Comparison of ENCODE assay signal across 11 mouse cellular contexts in the genomic region with DNA sequence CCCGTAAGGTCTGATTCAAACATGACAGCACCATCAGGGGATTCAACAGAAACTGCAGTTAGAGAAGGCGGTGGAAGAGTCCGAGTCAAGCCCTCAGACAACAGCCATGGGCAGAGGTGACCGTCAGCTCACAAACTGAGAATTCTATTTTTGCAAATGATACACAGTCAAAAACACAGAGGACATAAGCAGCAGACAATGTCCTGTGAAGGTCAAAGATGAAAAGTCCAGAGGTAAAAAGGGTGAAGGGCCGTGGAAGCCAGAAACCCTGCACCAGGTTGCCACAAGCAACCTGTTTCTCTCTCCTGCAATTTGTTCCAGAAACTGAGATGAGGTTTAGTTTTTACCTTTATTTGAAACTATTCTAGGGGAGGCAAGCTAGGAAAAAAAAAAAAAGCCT.
"Had no signal": no experiment of that assay in that cellular context is flagged by ENCODE, and none has a peak within 500 bp of the region (broad histone marks: within the 10 kb centered on the region; RNA-seq: fewer than 3 reads in every experiment).

No protein-coding gene starts in this region.

- H3K4me1 ChIP-seq: limb, embryonic 15.5 days; midbrain, embryonic 12.5 days had no signal

- DNase-seq: kidney, postnatal 10 days; retina, postnatal 1 day; right cerebral cortex, postnatal 4 days; spleen, adult 18-20 months; thymus, adult 18-20 months; thymus, postnatal 14 days had no signal

- H3K9ac ChIP-seq: limb, embryonic 15.5 days; liver, embryonic 14.5 days; midbrain, embryonic 12.5 days; neural tube, embryonic 13.5 days had no signal

- H3K4me2 ChIP-seq: limb, embryonic 15.5 days; midbrain, embryonic 12.5 days; neural tube, embryonic 13.5 days had no signal

- H3K27me3 ChIP-seq: limb, embryonic 15.5 days; midbrain, embryonic 12.5 days; neural tube, embryonic 13.5 days had no signal

- H3K27ac ChIP-seq: limb, embryonic 15.5 days; liver, embryonic 14.5 days; midbrain, embryonic 12.5 days; neural tube, embryonic 13.5 days had no signal

- H3K36me3 ChIP-seq: limb, embryonic 15.5 days; midbrain, embryonic 12.5 days; neural tube, embryonic 13.5 days had no signal

- H3K9me3 ChIP-seq: limb, embryonic 15.5 days; midbrain, embryonic 12.5 days; neural tube, embryonic 13.5 days had no signal

- H3K4me3 ChIP-seq: limb, embryonic 15.5 days; midbrain, embryonic 12.5 days; neural tube, embryonic 13.5 days had no signal

- ATAC-seq: midbrain, embryonic 16.5 days had no signal
